Mouse (Mus musculus): ENCODE data around the gene Dppa4.
"Not testable (repeated sequence)": the region's sequence is repeated elsewhere in the genome, so short reads cannot be mapped to it uniquely, and the experiment has no call there.

Dppa4 gene

DNA sequence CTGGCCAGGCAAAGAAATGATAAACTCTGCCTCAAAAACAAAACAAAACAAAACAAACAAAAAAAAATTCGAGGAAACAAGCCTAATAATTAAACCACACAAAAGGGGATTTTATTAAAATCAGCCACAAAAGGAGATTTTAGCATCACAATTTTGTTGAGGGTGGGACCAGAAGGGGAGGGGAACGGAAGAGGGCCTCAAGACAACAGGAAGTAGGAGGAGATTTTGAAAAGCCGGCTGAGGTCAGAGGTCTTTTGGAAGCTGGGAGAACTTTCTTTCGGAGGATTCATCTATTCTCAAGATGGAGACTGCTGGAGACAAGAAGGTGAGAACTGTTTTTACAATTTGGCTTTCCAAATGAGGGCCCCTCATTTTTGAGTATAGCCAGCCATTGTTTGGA is at the start of gene Dppa4:
TSS of gene Dppa4 (plus strand) at position 217 of the 400 bp plus-strand sequence.
- DNase-seq, result no peak

DNA sequence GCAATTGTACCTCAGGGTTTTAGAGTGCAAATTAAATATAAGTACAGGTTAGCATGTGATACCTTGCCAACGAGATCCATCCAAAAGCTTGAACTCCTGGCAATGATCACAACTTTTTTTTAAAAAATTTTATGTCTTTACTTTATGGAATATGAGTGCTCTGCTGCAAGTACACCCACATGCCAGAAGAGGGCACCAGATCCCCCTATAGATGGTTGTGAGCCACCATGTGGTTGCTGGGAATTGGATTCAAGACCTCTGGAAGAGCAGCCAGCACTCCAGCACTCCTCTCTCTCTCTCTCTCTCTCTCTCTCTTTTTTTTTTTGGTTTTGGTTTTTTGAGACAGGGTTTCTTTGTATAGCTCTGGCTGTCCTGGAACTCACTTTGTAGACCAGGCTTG is 48.5 kb upstream of the Dppa4 start:
- DNase-seq, result no peak

DNA sequence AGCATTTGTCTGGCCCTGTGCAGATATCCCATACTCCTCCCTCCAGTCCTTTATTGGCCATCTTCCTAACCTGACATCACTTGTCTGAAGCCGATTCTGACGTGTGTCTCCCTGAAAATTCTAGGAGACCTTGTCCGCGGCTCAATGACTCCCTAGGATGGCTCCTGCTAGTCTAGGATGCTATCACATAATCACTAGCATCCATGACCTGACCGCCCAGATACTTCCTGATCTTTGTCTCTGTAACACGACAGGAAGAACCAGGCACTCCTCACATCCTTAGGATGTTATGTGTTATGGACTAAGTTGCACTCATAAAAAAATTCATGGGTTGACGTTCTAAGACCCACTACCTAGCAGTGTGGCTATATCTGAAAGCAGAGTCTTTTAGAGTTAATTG is 45.9 kb upstream of the Dppa4 start:
- DNase-seq, result peak; percentile 3

DNA sequence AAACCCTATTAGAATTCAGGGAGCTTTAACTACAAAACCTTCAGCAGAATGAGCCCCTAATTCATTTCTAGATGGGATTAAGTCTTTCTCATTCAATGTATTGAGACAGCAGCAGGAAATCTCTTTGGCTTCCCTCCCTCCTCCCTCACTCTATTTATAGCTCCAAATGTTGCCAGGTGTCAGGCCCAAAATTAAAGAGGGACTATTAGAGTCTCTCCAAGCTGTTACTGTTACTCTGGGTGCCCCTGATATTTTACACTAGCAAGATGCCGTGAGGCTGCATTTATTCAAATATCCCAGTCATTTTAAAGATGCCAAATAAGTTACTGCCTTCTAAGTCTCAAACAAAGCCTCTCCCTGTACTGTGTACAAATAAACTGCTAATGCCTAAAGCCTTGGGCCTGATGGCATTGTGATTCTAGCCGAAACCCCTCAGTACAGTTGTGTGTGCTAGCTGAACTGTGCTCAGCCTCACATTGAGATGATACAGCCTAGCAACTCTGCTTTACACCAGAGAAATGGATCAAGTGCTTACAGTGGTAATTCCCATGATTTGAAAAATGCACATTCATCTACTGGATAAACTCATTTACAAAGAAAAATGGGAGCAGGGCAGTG is 36.4 kb upstream of the Dppa4 start:
- no peak for DNase-seq

DNA sequence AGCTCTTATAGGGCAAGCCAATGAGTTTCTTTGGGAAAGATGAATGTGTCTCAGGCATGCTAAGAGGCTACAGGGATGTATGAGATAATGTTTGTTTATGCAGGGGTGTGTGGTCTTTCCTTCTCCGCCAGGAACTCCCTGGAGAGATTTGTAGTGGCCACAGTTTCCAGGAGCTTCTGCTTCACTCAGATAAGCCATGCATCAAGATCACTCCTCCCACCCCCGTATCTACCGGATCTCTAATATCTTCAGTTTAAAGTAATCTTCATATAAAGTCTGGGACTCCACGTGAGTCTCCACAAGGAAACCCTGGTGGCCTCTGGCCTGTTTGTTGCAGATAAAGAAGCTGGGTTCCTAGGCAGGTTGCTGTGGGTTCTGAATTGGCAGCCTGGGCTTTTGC is 30.7 kb upstream of the Dppa4 start:
- DNase-seq, result peak; percentile 23

DNA sequence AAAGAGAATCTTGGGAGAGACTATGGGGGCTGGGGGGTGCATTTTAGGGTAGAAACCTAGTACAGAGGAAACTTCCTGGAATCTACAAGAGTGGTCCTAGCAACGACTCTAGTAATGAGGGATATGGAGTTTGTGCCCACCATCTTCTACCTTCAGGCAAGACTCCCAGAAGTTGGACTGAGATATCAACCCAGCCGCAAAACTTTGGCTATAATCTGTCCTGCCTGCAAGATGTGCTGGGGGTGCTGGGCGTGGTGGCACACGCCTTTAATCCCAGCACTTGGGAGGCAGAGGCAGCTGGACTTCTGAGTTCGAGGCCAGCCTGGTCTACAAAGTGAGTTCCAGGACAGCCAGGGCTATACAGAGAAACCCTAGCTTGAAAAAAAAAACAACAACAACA is 28.9 kb upstream of the Dppa4 start:
- DNase-seq, result no peak

DNA sequence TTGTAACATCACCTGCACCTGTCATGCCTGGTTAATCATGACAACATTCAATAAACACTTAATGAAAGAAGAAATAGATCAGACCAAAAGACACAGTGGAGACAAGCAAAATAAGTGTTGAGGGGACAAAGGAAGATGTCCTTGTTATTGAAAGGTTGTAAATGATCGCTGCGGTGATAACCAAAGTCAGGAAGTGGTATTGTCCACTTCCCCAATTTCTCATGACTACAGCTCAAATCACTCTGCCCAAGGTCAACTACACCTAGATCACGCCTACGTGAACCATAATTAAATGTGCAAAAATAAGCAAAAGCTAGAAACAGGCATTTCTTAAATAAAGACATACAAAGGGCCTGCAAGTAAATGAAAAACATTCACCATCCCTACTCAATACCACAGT is 24.0 kb upstream of the Dppa4 start:
- no peak for DNase-seq

DNA sequence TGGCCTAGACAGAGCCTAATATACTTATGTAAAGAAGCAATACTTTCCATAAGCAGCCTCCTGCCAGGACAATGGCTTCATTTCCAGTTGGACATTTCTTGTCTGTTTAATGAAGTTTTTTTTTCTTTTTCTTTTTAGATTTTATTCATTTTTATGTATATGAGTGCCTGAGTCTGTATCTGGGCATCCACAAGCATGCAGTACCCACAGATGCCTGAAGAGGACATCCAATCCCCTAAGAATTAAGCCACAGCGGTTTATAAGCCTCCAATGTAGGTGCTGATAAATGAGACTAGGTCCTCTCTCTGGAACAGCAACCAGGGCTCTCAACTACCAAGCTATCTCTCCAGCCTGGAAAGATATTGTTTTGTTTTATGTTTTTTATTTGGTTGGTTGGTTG is 20.6 kb upstream of the Dppa4 start:
- no peak for DNase-seq

DNA sequence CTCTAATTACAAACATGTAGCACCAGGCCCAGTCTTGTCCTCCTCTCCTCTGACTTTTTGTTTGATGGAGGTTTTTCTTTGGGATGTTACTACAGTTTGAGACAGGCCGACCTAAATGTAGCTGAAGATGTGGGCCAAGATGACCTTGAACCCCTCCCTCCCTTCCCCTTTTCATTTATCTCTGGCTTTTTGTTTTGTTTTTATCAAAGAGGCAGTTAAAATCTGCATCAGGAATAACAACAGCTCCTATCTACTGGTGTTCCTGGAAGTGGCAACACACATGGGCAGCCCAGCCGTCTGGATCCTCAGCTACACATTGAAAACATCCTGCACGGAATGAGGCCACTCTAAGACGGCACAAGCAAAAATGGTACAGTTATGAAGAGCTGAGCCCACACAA is 17.7 kb upstream of the Dppa4 start:
- no peak for DNase-seq

DNA sequence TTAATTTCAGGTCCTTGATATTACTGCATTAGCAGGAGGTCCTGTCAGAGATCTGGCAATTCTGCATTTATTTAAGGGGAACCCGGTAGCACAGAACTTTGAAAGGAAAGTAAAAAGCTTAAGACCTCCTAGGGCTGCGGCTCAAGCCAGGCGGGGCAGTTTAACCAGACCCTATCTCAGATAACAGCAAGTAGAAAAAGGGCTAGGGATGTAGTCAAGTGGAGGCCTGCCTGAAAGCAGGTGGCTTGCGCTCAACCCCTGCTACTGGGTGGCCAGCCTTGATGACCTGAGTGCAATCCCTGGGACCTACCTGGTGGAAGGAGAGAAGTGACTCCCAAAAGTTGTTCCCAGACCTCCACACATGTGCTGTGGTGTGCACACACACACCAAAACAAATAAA is 6.6 kb upstream of the Dppa4 start:
- DNase-seq, result no peak

DNA sequence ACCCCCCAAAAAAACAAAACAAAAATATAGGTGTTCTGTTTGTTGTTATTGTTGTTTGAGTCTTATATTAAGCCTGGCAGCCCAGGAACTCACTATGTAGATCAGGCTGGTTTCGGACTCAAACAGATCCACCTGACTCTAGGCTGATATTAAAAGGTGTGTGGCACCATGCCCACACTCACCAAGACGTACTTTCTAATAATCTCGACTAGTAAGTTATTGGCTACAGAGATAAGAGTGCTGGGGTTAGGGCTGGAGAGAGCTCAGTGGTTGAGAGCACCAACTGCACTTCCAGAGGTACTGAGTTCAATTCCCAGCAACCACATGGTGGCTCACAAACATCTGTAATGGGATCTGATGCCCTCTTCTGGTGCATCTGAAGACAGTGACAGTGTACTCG is 2.6 kb upstream of the Dppa4 start:
- no peak for DNase-seq

DNA sequence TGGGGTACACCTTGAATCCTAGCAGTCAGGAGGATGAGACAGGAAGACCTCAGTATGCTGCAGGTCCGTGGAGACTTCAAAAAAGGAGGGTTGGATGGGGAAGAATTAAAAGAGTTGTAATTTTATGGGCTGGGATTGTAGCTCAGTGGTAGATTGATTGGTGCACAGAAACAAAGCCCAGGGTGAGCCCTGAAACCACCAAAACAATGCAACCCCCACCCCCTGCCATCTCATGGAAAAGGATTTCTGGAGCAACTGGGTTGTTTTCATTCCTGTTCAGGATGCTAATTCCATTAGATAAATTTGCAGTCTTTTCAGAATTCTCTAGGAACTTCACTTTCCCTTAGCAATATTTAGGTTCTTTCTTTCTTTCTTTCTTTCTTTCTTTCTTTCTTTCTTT is 732 bp upstream of the Dppa4 start:
- DNase-seq, result no peak

DNA sequence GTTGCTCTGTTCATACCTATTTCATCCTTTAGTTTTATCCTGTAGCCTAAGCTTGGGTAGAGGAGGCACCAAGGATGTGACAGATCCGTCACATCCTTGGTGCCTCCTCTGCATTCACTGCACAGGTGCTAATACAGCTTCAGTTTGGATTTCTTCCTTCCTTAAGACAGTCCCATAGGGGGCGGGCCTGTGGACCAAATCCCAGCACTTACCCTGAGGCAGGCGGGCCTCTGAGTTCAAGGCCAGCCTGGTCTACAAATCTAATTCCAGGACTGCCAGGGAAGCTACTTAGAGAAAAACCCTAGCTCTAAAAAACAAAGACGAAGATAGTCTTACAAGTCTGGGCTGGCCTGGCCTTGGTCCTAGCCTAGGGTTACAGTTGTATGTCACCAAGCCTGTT is 2.0 kb downstream of the Dppa4 start:
- DNase-seq, result no peak

DNA sequence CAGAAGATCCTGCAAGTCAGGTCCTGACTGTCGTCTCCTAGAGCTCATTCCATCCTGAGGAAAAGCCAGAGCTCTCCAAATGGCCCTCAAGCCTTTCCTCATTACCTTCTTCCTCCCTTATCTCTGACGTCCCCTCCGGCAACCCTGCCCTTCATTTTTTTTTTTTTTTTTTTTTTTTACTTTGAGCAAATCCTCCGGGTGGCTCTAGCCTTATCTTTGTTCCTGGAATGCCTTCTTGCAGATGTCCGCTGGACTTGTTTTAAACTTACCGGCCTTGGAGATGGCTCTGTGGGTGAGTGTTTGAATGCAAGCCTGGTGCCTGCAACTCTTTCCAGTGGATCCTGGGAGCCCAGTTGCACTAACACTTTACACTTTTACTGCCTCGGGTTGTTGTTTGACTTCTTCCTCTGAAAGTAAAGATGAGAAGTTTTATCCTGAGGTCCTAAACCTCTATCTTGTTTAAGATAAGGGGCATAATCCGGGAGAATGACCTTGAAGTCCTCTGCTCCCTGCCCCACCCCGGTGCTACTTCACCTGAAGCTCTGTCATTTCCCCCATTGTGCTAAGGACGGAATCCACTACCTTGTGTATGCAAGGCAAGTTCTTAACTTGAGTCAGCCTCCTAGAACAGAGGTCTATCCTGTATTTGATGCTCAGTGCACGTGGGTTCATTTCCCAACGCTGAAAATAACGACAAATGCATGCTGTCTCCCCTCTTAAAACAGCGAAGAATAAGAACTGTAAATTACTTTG is 14.0 kb downstream of the Dppa4 start:
- DNase-seq, result no peak

DNA sequence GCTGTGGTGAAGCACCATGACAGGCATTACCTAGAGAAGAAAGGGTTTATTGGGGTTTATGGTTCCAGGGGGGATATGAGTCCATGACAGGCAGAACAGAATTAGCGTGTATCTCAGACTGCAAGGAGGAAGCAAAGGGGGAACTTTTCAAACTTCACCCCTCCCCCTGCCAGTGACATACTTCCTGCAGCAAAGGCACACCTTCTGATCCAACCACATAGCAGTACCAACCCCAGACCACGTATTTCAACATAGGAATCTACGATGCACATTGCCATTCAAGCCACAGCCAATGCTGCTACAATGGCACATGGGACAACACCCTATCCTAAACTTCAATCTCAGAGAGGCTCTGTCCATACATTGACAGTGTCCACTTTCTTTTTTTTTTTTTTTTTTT is 16.4 kb downstream of the Dppa4 start:
- no peak for DNase-seq

DNA sequence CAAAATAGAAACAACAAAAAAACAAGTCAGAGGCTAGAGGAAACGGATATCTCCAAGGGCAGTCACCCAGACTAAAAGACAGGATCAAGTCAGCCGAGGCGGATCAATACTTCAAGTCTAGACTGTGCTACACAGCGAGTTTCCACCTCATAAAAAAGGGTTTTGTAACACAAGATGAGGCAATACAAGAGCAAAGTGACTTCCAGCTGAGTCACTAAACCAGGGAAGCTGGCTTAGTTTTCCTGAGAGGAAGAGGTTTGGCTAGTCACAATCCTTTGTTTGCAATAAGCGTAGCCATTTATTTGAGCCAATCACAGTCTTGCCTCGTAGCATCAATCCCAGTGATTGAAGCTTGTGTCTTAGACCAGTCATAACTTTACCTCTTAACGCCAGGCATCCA is 20.0 kb downstream of the Dppa4 start, which contains the start of gene Dppa2:
TSS of gene Dppa2 (plus strand) at position 400 of the 400 bp plus-strand sequence.
- no peak for DNase-seq

DNA sequence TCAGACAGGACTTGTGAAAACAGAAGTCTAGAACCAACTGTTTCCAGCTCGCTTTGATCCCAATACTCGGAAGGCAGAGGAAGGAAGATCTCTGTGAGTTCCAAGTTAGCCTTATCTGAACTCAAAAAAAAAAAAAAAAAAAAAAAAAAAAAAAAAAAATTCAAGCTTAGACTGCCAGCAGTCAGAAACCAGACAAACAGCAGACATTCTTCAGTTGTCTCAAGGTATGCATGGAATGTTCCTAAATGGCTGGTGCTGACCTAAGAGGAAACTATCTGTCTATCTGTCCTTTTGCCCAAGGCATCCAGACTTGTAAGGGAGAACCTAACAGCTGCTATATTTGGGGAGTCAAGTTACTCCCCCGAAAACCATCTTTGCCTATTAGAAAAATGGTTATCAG is 20.4 kb downstream of the Dppa4 start:
- no peak for DNase-seq

DNA sequence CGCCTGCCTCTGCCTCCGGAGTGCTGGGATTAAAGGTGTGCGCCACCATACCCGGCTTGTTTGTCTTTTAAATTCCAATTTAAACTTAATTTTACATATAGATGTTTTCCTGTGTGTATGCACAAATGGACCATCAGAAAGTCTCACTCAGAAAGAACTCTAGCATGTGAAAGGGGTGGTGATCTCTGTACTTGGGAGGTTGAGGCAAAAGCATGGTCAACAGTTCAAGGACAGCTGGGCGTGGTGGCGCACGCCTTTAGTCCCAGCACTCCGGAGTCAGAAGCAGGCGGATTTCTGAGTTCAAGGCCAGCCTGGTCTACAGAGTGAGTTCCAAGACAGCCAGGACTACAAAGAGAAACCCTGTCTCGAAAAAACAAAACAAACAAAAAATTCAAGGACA is 25.4 kb downstream of the Dppa4 start:
- not testable (repeated sequence) for DNase-seq

DNA sequence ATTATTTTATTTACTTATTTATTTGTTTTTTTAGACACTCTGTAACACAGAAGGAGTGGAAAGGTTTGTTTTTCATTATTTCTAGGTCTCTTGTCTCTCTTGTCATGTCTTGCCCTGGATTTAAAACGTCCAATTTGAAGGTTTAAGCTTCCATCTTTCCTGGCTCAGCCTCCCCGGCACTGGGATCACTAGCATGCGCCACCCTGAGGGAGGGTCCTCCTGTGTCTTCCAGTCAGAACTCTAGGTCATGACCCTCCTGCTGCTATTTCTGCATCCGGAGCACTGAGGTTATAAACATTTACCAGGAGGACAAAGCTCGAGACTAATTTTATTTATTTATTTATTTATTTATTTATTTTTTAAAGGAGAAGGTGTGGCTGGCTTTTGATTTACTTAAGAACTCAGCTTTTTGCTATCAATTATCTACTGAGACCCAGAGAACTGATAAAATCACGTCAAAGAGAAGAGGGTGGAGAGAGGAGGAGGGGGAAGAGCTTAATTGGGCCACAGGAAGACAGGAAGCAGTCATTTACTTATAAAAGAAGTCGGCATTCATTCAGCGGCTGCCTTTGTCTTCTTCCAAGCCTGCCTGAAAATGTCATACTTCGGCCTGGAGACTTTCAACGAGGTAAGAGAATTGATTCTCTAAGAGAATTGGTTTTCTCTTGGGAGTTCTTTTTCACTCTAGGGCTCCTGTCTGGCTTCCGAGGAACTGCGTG is 26.5 kb downstream of the Dppa4 start:
- DNase-seq, result no peak

DNA sequence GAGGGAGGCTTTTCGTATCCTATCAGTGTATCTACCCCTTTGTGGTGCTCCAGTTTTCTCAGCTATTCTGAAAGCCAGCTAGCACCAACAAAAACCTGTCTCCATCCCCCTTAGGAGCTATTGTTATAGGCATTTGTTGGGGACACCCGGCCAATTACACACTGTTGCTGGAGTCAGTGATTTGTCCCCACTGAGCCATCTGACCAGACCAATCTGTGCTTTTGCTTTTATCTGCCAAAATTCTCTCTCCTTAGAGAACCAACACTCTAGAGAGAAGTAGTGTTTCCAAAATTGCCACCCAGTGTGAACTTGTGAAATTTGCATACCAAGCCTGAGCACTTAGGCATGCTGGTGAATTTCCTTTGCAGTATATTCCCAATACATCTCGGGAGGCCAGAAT is 31.8 kb downstream of the Dppa4 start:
- DNase-seq, result no peak

DNA sequence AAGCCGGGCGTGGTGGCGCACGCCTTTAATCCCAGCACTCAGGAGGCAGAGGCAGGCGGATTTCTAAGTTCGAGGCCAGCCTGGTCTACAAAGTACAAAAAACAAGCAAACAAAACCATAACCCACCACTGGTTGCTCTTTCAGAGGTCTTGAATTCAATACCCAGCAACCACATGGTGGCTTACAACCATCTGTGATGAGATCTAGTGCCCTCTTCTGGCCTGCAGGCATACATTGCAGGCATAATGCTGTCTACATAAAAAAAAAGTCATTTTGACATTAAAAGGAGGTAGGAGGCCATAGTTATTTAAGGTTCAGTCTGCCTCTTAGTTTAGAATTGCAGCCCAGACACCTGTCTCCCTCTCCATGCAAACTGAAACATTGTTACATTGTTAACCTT is 37.2 kb downstream of the Dppa4 start:
- no peak for DNase-seq

DNA sequence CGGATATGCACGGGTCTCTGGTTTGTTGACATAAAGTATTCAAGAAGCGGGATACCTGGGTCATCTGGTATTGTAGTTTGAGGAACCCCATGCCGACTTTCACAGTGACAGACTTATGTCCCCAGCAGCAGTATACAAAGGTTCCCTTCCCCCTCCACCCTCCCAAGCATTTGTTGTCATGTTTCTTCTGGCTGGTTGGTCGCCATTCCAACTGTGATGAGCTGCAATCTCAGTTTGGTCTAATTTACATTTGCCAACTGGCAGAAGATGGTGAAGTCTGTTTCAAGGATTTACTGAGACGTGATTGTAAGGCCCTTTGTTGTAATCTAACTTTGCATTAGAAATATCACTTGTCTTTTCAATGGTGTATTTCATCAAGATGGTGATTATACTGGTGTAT is 39.6 kb downstream of the Dppa4 start:
- DNase-seq, result no peak

DNA sequence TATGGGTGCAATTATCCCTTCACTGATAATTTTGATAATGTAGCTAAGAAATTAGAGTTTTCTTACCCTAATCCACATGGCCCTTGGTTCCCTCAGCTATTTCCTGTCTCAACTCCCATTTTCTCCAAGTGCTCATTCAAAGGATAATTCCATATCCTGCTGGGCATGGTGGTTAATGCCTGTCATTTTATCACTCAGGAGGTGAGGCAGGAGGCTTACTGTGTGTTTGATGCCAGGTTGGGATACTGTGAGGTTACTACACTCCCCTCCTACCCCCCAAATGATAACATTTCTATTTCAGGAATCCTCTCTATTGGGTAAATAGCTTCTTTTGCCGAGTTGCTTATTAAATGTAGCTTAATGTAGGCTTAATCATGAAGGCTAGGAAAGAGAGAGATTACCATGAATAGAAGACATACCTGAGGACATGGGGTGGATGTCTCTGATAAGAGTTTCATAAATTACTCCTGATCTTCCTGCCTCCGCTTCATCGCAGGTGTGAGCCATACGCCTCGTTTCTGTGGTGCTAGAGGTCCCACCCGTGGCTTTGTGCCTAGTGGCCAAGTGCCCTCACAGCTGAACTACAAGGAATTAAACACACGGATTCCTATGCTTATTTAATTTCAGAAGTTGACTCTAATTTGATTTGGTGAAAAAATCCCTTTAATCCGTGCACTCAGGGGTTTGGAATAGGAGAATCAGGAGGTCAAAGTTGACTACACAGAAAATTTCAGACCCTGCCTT is 40.2 kb downstream of the Dppa4 start:
- DNase-seq, result no peak

DNA sequence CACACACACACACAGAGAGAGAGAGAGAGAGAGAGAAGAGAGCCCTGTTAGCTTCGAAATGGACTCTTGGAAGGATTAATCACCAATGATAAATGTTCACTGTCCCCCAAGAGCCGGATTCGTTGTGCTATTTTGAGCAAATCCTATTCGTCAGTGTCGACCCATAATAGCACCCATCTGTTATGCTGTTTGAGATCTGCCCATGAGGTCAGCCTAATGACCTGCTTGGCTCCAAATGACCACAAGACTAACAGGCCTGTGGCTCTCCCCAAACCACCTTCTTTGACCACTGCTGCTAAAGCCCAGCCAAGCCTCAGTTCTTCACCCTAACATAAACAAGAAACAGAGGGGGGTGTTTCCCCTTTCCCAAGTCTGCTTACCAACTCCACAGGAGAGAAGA is 43.4 kb downstream of the Dppa4 start:
- no peak for DNase-seq

All from lung, postnatal 36 days (tissue).